Mouse (Mus musculus): ENCODE results near the gene Bptf.
A peak's percentile ranks its signal among the peaks of the same experiment; 100 is the strongest.
"Not testable (repeated sequence)": the region's sequence is repeated elsewhere in the genome, so short reads cannot be mapped to it uniquely, and the experiment has no call there.

Bptf gene

GRCm38 (mm10) chr11:107131749-107132421, at the start of gene Bptf:
Bptf (minus strand) TSS chr11:107132127.
- peak; percentile 87 for DNase-seq (ENCODE audit: low read depth, low spot score)

GRCm38 (mm10) chr11:107161215-107161614, 29.3 kb upstream of the Bptf start:
- DNase-seq (ENCODE audit: low read depth, low spot score), result no peak

- DNase-seq (ENCODE audit: low read depth, low spot score), result no peak
These were observed 27.1 kb upstream of the Bptf start for GRCm38 (mm10) chr11:107159034-107159433.

- DNase-seq (ENCODE audit: low read depth, low spot score), result no peak
These were observed 25.2 kb upstream of the Bptf start for GRCm38 (mm10) chr11:107156977-107157642.

GRCm38 (mm10) chr11:107155292-107155691, 23.4 kb upstream of the Bptf start:
- no peak for DNase-seq (ENCODE audit: low read depth, low spot score)

- no peak for DNase-seq (ENCODE audit: low read depth, low spot score)
These were observed 22.5 kb upstream of the Bptf start for GRCm38 (mm10) chr11:107154431-107154830.

GRCm38 (mm10) chr11:107153645-107154044, 21.7 kb upstream of the Bptf start:
- no peak for DNase-seq (ENCODE audit: low read depth, low spot score)

- DNase-seq (ENCODE audit: low read depth, low spot score), result no peak
These were observed 19.9 kb upstream of the Bptf start for GRCm38 (mm10) chr11:107151809-107152208.

GRCm38 (mm10) chr11:107143956-107144355, 12.0 kb upstream of the Bptf start:
- DNase-seq (ENCODE audit: low read depth, low spot score), result not testable (repeated sequence)

GRCm38 (mm10) chr11:107142382-107142781, 10.5 kb upstream of the Bptf start:
- DNase-seq (ENCODE audit: low read depth, low spot score), result no peak

- DNase-seq (ENCODE audit: low read depth, low spot score), result no peak
These were observed 8.8 kb upstream of the Bptf start for GRCm38 (mm10) chr11:107140756-107141155.

- DNase-seq (ENCODE audit: low read depth, low spot score), result no peak
These were observed 6.7 kb upstream of the Bptf start for GRCm38 (mm10) chr11:107138633-107139032.

GRCm38 (mm10) chr11:107137593-107137992, 5.7 kb upstream of the Bptf start:
- no peak for DNase-seq (ENCODE audit: low read depth, low spot score)

- not testable (repeated sequence) for DNase-seq (ENCODE audit: low read depth, low spot score)
These were observed 4.5 kb upstream of the Bptf start for GRCm38 (mm10) chr11:107136458-107136857.

GRCm38 (mm10) chr11:107135741-107136140, 3.8 kb upstream of the Bptf start:
- no peak for DNase-seq (ENCODE audit: low read depth, low spot score)

GRCm38 (mm10) chr11:107132426-107132825, 499 bp upstream of the Bptf start:
- no peak for DNase-seq (ENCODE audit: low read depth, low spot score)

- DNase-seq (ENCODE audit: low read depth, low spot score), result peak; percentile 33
These were observed 813 bp downstream of the Bptf start for GRCm38 (mm10) chr11:107130879-107131748.

GRCm38 (mm10) chr11:107130221-107130788, 1.6 kb downstream of the Bptf start:
- no peak for DNase-seq (ENCODE audit: low read depth, low spot score)

GRCm38 (mm10) chr11:107129641-107130040, 2.3 kb downstream of the Bptf start:
- no peak for DNase-seq (ENCODE audit: low read depth, low spot score)

GRCm38 (mm10) chr11:107126716-107127115, 5.2 kb downstream of the Bptf start:
- not testable (repeated sequence) for DNase-seq (ENCODE audit: low read depth, low spot score)

- no peak for DNase-seq (ENCODE audit: low read depth, low spot score)
These were observed 6.9 kb downstream of the Bptf start for GRCm38 (mm10) chr11:107125011-107125410.

GRCm38 (mm10) chr11:107124327-107124731, 7.6 kb downstream of the Bptf start:
- DNase-seq (ENCODE audit: low read depth, low spot score), result peak; percentile 48
